Mouse (Mus musculus) midbrain, embryonic 13.5 days (tissue): ENCODE measurements around the gene Hif3a. TPM values are rescaled to one million over a fixed set of nuclear protein-coding genes. Genes with fewer than 3 reads are reported as not detected.

Experiments
- ATAC-seq: fragments of 200-750 bp; cut with Nextera tagmentation; 2 replicates; pipeline ENCODE4 v1.8.0; 2017; ENCODE audit warnings: mild to moderate bottlenecking, moderate TSS enrichment, moderate library complexity
- H3K27ac ChIP-seq: fragments of 300-500 bp; sonication (generic); 2 replicates; pipeline ENCODE4 v1.5.1; 2015; ENCODE audit warnings: inconsistent platforms, mild to moderate bottlenecking, moderate library complexity
- H3K27me3 ChIP-seq: fragments of 300-500 bp; sonication (generic); 2 replicates; pipeline ENCODE4 v1.6.1; 2015; ENCODE audit warnings: mild to moderate bottlenecking, inconsistent platforms
- H3K36me3 ChIP-seq: fragments of 300-500 bp; sonication (generic); 2 replicates; pipeline ENCODE4 v1.6.1; 2015; ENCODE audit warnings: mild to moderate bottlenecking, inconsistent platforms
- H3K4me1 ChIP-seq: fragments of 300-500 bp; sonication (generic); replicated peaks from 2 replicates; pipeline ENCODE4 v1.6.1; 2015; ENCODE audit warnings: inconsistent platforms
- H3K4me2 ChIP-seq: fragments of 300-500 bp; sonication (generic); replicated peaks from 2 replicates; pipeline ENCODE4 v1.6.1; 2015; ENCODE audit warnings: moderate library complexity, mild to moderate bottlenecking, inconsistent platforms
- H3K4me3 ChIP-seq: fragments of 300-500 bp; sonication (generic); replicated peaks from 2 replicates; pipeline ENCODE4 v1.5.1; 2015; ENCODE audit warnings: mild to moderate bottlenecking, inconsistent platforms
- H3K9ac ChIP-seq: fragments of 300-500 bp; sonication (generic); replicated peaks from 2 replicates; pipeline ENCODE4 v1.6.1; 2015; ENCODE audit warnings: mild to moderate bottlenecking, inconsistent platforms
- H3K9me3 ChIP-seq: fragments of 300-500 bp; sonication (generic); 2 replicates; pipeline ENCODE4 v1.6.1; 2016; ENCODE audit warnings: mild to moderate bottlenecking, inconsistent platforms
- WGBS: fragments of 180-500 bp; shearing (Covaris S2); methylation state at CpG from one replicate; pipeline ENCODE4 v1.1.7; 2015; 5-methylcytosine and 5-hydroxymethylcytosine counted together
- polyA plus RNA-seq: library from polyadenylated mRNA; unstranded; fragments of >200 nt; fragmentation: Nextera tagmentation; extraction: Ambion mirVana; gene quantifications from 2 replicates; pipeline ENCODE4 v1.2.1, GENCODE M21; 2015

The Hif3a gene
- polyA plus RNA-seq, 1 experiment from 2014 or later, result 2.4 TPM

GRCm38 (mm10) chr7:17055287-17055946 lies 6.8 kb downstream of the Hif3a start:
- Histone ChIP-seq H3K4me1 (peaks cover 42% of the 10 kb centered on the region), H3K9ac (no peak overlapping the region), H3K9me3 (no peaks in the 10 kb centered on the region), H3K27me3 (0 out of 2 replicates have a peak, but pooled peaks cover 7% of the 10 kb centered on the region), H3K27ac (no peak overlapping the region), H3K4me3 (peak overlapping the region; percentile 49; the same call in 1 of the 2 replicates), H3K36me3 (no peaks in the 10 kb centered on the region), H3K4me2 (peak overlapping the region; percentile 77)
- 90% methylated on average over 4 of the region's 4 CpGs for WGBS
- ATAC-seq, result no peak

DNA sequence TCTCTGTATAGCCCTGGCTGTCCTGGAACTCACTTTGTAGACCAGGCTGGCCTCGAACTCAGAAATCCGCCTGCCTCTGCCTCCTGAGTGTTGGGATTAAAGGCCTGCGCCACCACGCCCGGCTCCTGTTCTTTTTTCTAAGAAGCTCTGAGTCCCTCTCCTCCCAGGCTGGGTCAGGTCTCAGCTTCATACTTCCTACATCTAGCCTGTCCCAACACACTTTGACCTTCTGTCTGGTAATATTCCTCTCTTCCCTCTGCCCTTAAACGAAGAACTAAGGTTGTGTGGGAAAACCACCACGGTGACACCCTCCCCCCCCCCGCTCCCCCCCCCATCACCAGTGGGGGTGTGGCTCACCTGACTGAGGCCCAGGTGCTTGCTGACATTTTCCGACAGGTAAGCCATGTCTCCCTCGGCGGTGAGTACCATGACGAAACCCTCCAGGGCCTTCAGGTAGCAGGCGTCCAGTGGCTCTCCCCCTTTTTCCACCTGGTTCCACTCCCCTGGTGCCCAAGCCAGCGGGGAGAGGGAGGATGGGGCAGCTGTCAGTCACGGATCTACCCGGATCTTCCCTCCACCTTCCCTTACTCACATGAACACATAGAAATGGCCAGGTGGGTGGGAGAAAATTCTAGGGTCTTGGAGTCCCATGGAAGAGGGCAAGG lies 7.8 kb downstream of the Hif3a start:
- no peaks in the 10 kb centered on the region for H3K9me3 ChIP-seq
- H3K4me3 ChIP-seq, result no peak overlapping the region
- ATAC-seq, result no peak
- no peak overlapping the region for H3K27ac ChIP-seq
- H3K4me1 ChIP-seq, result peaks cover 33% of the 10 kb centered on the region
- 86% methylated on average over 16 of the region's 16 CpGs for WGBS
- H3K4me2 ChIP-seq, result no peak overlapping the region
- no peak overlapping the region for H3K9ac ChIP-seq
- 0 out of 2 replicates have a peak, but pooled peaks cover 7% of the 10 kb centered on the region for H3K27me3 ChIP-seq
- H3K36me3 ChIP-seq, result no peaks in the 10 kb centered on the region

- ATAC-seq, result no peak
- 10% methylated on average over 16 of the region's 17 CpGs for WGBS
- H3K9me3 ChIP-seq, result no peaks in the 10 kb centered on the region
Observed at GRCm38 (mm10) chr7:17050933-17051594, 11.2 kb downstream of the Hif3a start.

GRCm38 (mm10) chr7:17050491-17050890 lies 11.7 kb downstream of the Hif3a start:
- no peak overlapping the region for H3K27ac ChIP-seq
- H3K9me3 ChIP-seq, result no peaks in the 10 kb centered on the region
- no peaks in the 10 kb centered on the region for H3K27me3 ChIP-seq
- 68% methylated on average over 11 of the region's 11 CpGs for WGBS
- no peak overlapping the region for H3K4me3 ChIP-seq
- no peaks in the 10 kb centered on the region for H3K36me3 ChIP-seq
- ATAC-seq, result no peak
- no peak overlapping the region for H3K4me2 ChIP-seq
- H3K4me1 ChIP-seq, result 0 out of 2 replicates have a peak, but pooled peaks cover under 1% of the 10 kb centered on the region
- no peak overlapping the region for H3K9ac ChIP-seq

More at GRCm38 (mm10) chr7:17050933-17051594, 11.2 kb downstream of the Hif3a start:
- Histone ChIP-seq H3K4me3 (no peak overlapping the region), H3K27ac (no peak overlapping the region), H3K36me3 (no peaks in the 10 kb centered on the region), H3K4me2 (no peak overlapping the region), H3K9ac (no peak overlapping the region), H3K4me1 (peaks cover 6% of the 10 kb centered on the region), H3K27me3 (0 out of 2 replicates have a peak, but pooled peaks cover 1% of the 10 kb centered on the region)

DNA sequence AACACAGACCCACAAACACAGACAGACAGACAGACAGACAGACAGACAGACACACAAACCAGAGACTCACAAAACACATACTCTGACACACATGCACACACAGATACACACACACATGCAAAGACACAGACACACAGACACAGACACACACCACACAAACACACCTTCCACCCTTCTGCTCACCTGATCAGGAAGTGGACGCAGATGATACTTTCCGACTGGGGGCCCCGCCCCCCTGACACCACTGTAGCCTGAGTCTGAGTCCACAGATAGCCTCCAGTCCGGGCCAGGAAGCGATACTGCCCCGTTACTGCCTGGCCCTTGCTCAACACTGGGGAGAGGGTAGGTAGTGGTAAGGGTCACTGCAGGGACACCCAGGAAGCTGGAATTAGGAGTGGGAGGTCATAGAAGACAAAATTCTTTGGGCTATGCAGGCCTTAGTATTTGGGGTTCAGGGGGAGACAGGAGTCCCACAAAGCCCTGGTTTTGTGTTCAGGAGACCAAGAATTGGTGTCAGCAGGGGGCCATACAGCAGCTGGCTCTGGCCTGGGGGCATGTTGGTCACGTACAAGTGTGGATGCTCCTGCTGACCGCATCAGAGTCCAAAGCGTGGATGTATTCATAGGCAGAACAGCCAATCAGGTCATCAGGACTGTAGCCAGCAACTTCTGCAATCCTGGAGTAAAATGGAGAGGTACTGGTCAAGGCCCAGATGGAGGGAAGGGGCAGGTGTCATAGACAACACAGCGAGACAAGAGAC lies 13.6 kb downstream of the Hif3a start:
- Histone ChIP-seq H3K4me3 (no peak overlapping the region), H3K27ac (no peak overlapping the region), H3K9ac (no peak overlapping the region), H3K27me3 (no peaks in the 10 kb centered on the region), H3K9me3 (no peaks in the 10 kb centered on the region), H3K4me2 (no peak overlapping the region), H3K36me3 (no peaks in the 10 kb centered on the region), H3K4me1 (no peaks in the 10 kb centered on the region)
- ATAC-seq, result no peak
- WGBS, result 88% methylated on average over 10 of the region's 10 CpGs

- H3K27me3 ChIP-seq, result no peaks in the 10 kb centered on the region
- WGBS, result 88% methylated on average over 5 of the region's 5 CpGs
- no peak overlapping the region for H3K4me3 ChIP-seq
- H3K4me2 ChIP-seq, result no peak overlapping the region
- no peaks in the 10 kb centered on the region for H3K4me1 ChIP-seq
- ATAC-seq, result no peak
- H3K9ac ChIP-seq, result no peak overlapping the region
- no peak overlapping the region for H3K27ac ChIP-seq
- no peaks in the 10 kb centered on the region for H3K36me3 ChIP-seq
- no peaks in the 10 kb centered on the region for H3K9me3 ChIP-seq
Observed at GRCm38 (mm10) chr7:17047041-17047682, 15.1 kb downstream of the Hif3a start.

GRCm38 (mm10) chr7:17045743-17046142 lies 16.5 kb downstream of the Hif3a start:
- Histone ChIP-seq H3K36me3 (no peaks in the 10 kb centered on the region), H3K4me1 (no peaks in the 10 kb centered on the region), H3K9ac (no peak overlapping the region), H3K9me3 (no peaks in the 10 kb centered on the region), H3K27ac (no peak overlapping the region), H3K4me2 (no peak overlapping the region), H3K4me3 (no peak overlapping the region), H3K27me3 (no peaks in the 10 kb centered on the region)
- WGBS, result 47% methylated on average over 1 of the region's 1 CpGs
- ATAC-seq, result no peak

DNA sequence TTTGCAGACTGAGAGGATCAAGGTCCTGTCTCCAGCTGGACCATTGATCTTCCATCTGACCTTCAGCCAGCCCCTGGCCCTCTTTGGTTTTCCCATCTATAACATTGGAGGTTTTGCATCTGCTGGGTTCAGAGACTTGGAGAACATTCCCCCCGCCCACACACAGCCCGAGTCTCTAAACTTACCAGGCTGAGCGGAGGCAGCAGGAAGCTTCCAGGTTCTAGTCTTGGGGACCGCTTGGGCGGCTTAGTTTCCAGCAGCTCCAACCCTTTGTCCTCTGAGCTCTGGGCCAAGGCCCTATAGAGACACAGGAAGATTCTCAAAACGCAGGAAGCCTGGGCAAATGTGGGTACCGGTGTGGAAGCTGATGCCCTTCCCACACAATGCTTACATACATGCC lies 22.9 kb downstream of the Hif3a start:
- no peak for ATAC-seq
- Histone ChIP-seq H3K4me1 (peaks cover 11% of the 10 kb centered on the region), H3K4me3 (no peak overlapping the region), H3K27me3 (no peaks in the 10 kb centered on the region), H3K27ac (no peak overlapping the region), H3K9me3 (no peaks in the 10 kb centered on the region), H3K4me2 (no peak overlapping the region), H3K9ac (no peak overlapping the region), H3K36me3 (no peaks in the 10 kb centered on the region)
- WGBS, result 93% methylated on average over 7 of the region's 7 CpGs

GRCm38 (mm10) chr7:17038018-17038695 lies 24.1 kb downstream of the Hif3a start:
- Histone ChIP-seq H3K4me3 (no peak overlapping the region), H3K27ac (peak overlapping the region; percentile 30; the same call in 1 of the 2 replicates)
- peak; percentile 71 for ATAC-seq

DNA sequence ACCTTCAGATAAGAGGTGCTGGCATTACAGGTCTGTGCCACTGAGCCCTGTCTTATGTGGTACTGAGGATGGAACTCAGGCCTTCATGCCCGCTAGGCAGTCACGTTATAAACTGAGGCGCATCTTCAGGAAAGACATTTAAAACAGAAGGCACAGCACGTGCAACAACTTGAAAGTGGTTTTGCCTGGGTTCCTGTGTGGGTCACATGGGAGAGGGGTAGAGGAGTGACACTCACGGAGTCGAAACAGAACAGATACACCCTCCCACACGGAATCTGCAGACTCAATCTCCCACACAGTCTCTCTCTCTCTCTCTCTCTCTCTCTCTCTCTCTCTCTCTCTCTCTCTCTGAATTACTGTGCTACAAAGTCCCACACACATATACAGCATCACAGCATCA lies 32.0 kb downstream of the Hif3a start:
- Histone ChIP-seq H3K4me3 (no peak overlapping the region), H3K9ac (no peak overlapping the region), H3K4me2 (no peak overlapping the region), H3K9me3 (no peaks in the 10 kb centered on the region), H3K36me3 (no peaks in the 10 kb centered on the region), H3K27ac (no peak overlapping the region), H3K27me3 (no peaks in the 10 kb centered on the region), H3K4me1 (peaks cover 20% of the 10 kb centered on the region)
- 81% methylated on average over 7 of the region's 7 CpGs for WGBS
- ATAC-seq, result no peak

More at GRCm38 (mm10) chr7:17038018-17038695, 24.1 kb downstream of the Hif3a start:
- Histone ChIP-seq H3K4me1 (peaks cover 11% of the 10 kb centered on the region), H3K4me2 (no peak overlapping the region), H3K9ac (no peak overlapping the region), H3K9me3 (no peaks in the 10 kb centered on the region), H3K27me3 (no peaks in the 10 kb centered on the region), H3K36me3 (no peaks in the 10 kb centered on the region)
- 29% methylated on average over 9 of the region's 9 CpGs for WGBS

DNA sequence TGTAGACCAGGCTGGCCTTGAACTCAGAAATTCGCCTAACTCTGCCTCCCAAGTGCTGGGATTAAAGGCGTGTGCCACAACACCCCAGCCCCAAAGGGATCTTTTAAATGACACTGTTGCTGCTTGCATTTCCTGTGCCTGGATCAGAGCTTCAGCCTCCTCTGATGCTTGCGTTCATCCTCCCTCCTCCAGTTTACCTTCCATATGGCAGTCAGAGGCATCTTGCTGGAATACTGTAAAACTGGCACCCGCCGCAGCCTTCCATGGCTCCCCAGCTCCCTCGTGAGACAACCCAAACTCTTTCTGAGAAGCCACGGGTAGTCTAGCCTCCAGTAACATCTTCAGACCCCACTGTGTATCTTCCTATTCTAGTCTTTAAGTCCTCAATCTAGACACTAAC lies 33.3 kb downstream of the Hif3a start:
- Histone ChIP-seq H3K36me3 (peaks cover 11% of the 10 kb centered on the region), H3K27ac (no peak overlapping the region), H3K4me2 (no peak overlapping the region), H3K9me3 (no peaks in the 10 kb centered on the region), H3K9ac (no peak overlapping the region), H3K4me3 (no peak overlapping the region), H3K4me1 (peaks cover 31% of the 10 kb centered on the region), H3K27me3 (no peaks in the 10 kb centered on the region)
- ATAC-seq, result no peak
- 76% methylated on average over 7 of the region's 7 CpGs for WGBS
